Mouse (Mus musculus) midbrain, embryonic 10.5 days (tissue): ENCODE measurements around the gene Plb1. TPM values are rescaled to one million over a fixed set of nuclear protein-coding genes. Genes with fewer than 3 reads are reported as not detected.

Source experiments
- DNase-seq: peaks from one replicate; pipeline ENCODE4 v3.0.0-alpha.2; 2017; ENCODE audit warnings: low spot score
- H3K27ac ChIP-seq: fragments of 300-500 bp; sonication (generic); replicated peaks from 2 replicates; pipeline ENCODE4 v1.5.1; 2016; ENCODE audit warnings: mild to moderate bottlenecking
- H3K27me3 ChIP-seq: fragments of 300-500 bp; sonication (generic); 2 replicates; pipeline ENCODE4 v1.6.1; 2016; ENCODE audit warnings: low read depth, mild to moderate bottlenecking; ENCODE audit not compliant: poor library complexity, severe bottlenecking
- H3K36me3 ChIP-seq: fragments of 300-500 bp; sonication (generic); 2 replicates; pipeline ENCODE4 v1.6.1; 2016; ENCODE audit warnings: mild to moderate bottlenecking, moderate library complexity
- H3K4me1 ChIP-seq: fragments of 300-500 bp; sonication (generic); 2 replicates; pipeline ENCODE4 v1.6.1; 2016
- H3K4me3 ChIP-seq: fragments of 300-500 bp; sonication (generic); 2 replicates; pipeline ENCODE4 v1.5.1; 2016; ENCODE audit warnings: mild to moderate bottlenecking, moderate library complexity
- H3K9me3 ChIP-seq: fragments of 300-500 bp; sonication (generic); replicated peaks from 2 replicates; pipeline ENCODE4 v1.6.1; 2016; ENCODE audit warnings: mild to moderate bottlenecking
- WGBS: fragments of 180-500 bp; shearing (Covaris S2); methylation state at CpG from one replicate; pipeline ENCODE4 v1.1.7; 2016; 5-methylcytosine and 5-hydroxymethylcytosine counted together
- polyA plus RNA-seq: library from polyadenylated mRNA; unstranded; fragments of >200 nt; fragmentation: Nextera tagmentation; extraction: Ambion mirVana; gene quantifications from 2 replicates; pipeline ENCODE4 v1.2.1, GENCODE M21; 2016

The Plb1 gene
- polyA plus RNA-seq, 1 experiment from 2014 or later: 0.05 TPM

GRCm38 (mm10) chr5:32342711-32343285 lies 110.3 kb downstream of the Plb1 start:
- 75% methylated on average over 5 of the region's 5 CpGs for WGBS
- Histone ChIP-seq H3K4me3 (no peak overlapping the region), H3K36me3 (no peaks in the 10 kb centered on the region), H3K4me1 (peaks cover 14% of the 10 kb centered on the region), H3K9me3 (no peaks in the 10 kb centered on the region), H3K27me3 (no peaks in the 10 kb centered on the region), H3K27ac (no peak overlapping the region)
- DNase-seq: no peak

- H3K27ac ChIP-seq: peak overlapping the region; percentile 24
- 0 out of 2 replicates have a peak, but pooled peaks cover 1% of the 10 kb centered on the region for H3K27me3 ChIP-seq
- no peaks in the 10 kb centered on the region for H3K36me3 ChIP-seq
- peak; percentile 52 for DNase-seq
- WGBS: 54% methylated on average over 10 of the region's 10 CpGs
- no peak overlapping the region for H3K4me3 ChIP-seq
- H3K4me1 ChIP-seq: peaks cover 14% of the 10 kb centered on the region
- H3K9me3 ChIP-seq: no peaks in the 10 kb centered on the region
These were observed 113.8 kb downstream of the Plb1 start for GRCm38 (mm10) chr5:32346025-32346912.

DNA sequence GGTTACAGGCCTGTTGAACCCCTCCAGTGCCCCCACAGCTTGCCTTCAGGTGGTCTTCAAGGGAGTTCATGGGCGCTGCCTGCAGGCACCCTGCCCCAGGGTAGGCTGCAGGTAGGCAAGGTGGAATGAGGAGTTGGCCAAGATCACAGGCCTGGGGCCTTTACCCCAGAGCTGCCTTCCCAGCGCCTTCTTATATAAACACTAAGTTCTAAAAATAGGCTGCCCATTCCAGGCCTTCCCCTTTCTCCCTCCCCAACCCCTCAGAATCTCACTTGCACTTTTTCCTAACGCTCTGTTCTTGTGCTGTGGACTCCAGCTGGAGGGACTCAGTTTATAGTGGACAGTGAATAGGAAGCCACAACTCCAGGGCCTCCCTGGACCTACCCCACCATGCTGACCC lies 117.2 kb downstream of the Plb1 start:
- DNase-seq: no peak

DNA sequence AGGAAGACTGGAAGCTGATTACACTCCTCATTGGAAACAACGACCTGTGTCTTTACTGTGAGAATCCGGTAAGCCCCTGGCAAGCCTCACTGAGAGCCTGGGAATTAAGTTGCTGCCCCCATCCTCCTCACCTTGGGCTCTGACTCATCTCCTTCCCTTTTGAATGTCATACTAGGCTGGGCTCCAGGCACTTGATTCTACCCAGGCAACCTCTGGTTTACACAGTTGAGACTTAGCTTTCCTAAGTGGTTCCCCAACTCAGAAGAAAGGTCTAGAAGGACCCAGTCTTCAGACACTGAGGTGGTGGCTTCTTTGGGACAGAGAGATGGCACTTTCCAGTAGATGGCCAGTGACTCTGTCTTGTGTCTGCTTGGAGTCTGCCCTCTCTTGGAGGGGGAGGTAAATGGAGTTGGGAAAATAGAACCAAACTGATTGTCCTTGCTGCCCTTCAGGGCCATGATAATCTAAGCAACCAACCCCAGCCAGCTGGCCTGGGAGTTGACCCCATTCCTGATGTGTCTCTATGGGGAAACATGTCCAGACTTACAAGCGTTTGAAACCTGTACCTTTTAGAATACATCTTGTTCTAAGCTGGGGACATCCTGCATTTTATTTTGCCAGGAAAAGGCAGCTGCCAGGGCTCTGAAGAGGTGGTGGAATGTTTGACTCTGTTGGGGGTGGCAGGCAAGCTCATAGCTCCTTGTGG lies 118.2 kb downstream of the Plb1 start:
- DNase-seq: no peak
- Histone ChIP-seq H3K4me1 (peaks cover 18% of the 10 kb centered on the region), H3K27ac (no peak overlapping the region), H3K4me3 (no peak overlapping the region), H3K36me3 (no peaks in the 10 kb centered on the region), H3K9me3 (no peaks in the 10 kb centered on the region), H3K27me3 (peaks cover 24% of the 10 kb centered on the region)
- 78% methylated on average over 3 of the region's 3 CpGs for WGBS

More for the DNA sequence above, 117.2 kb downstream of the Plb1 start:
- no peaks in the 10 kb centered on the region for H3K36me3 ChIP-seq
- no peaks in the 10 kb centered on the region for H3K9me3 ChIP-seq
- no peak overlapping the region for H3K4me3 ChIP-seq
- WGBS: 82% methylated on average over 3 of the region's 3 CpGs
- H3K4me1 ChIP-seq: peaks cover 14% of the 10 kb centered on the region
- H3K27me3 ChIP-seq: peaks cover 24% of the 10 kb centered on the region
- H3K27ac ChIP-seq: no peak overlapping the region

GRCm38 (mm10) chr5:32351721-32352465 lies 119.4 kb downstream of the Plb1 start:
- H3K27ac ChIP-seq: no peak overlapping the region
- H3K27me3 ChIP-seq: peaks cover 30% of the 10 kb centered on the region
- DNase-seq: no peak
- H3K4me3 ChIP-seq: no peak overlapping the region
- H3K36me3 ChIP-seq: no peaks in the 10 kb centered on the region
- WGBS: 81% methylated on average over 4 of the region's 4 CpGs
- no peaks in the 10 kb centered on the region for H3K9me3 ChIP-seq
- peaks cover 8% of the 10 kb centered on the region for H3K4me1 ChIP-seq

DNA sequence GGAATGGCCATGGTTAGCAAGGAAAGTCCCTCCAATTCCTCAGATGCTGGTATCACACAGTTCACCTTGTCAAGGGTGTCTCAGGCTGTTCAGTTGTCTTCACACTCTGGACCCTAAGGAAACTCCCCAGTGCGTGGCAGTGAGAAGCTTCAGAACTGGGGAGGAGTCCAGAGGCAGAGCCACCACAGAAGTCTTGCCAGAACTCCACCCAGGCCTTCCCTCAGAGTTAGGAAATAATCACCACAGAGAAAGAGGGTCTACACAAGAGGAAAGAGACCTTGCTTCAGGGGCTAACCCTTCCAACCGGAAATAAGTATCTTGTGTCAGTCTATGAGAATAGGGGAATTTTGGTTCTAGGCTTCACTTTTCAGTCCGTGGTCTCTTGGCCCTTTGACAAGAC lies 120.3 kb downstream of the Plb1 start:
- H3K4me3 ChIP-seq: no peak overlapping the region
- 88% methylated on average over 3 of the region's 3 CpGs for WGBS
- no peaks in the 10 kb centered on the region for H3K9me3 ChIP-seq
- no peak overlapping the region for H3K27ac ChIP-seq
- no peaks in the 10 kb centered on the region for H3K36me3 ChIP-seq
- peaks cover 33% of the 10 kb centered on the region for H3K27me3 ChIP-seq
- DNase-seq: no peak
- H3K4me1 ChIP-seq: peaks cover 4% of the 10 kb centered on the region; the same call in 1 of the 2 replicates

DNA sequence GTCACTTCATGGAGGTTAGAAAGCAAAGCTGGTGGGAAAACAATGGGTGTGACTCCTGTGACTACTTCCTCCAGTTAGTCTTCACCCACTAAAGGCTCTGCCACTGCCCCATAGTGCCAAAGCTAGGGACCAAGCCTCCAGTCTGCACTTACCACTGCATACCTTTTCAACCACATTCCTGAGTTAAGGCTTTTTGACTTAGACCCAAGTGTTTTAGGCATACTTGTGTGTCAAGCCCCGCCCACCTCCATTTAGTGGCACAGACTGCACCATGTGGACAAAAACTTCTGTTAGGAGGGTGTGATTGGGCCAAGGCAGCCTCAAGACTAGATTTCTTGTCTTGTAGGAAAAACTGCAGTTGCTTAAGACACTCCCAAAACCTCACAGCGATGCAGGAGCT lies 120.8 kb downstream of the Plb1 start:
- no peaks in the 10 kb centered on the region for H3K9me3 ChIP-seq
- peaks cover 38% of the 10 kb centered on the region for H3K27me3 ChIP-seq
- no peak overlapping the region for H3K27ac ChIP-seq
- peaks cover 4% of the 10 kb centered on the region; the same call in 1 of the 2 replicates for H3K4me1 ChIP-seq
- no peak for DNase-seq
- WGBS: 73% methylated on average over 2 of the region's 2 CpGs
- H3K36me3 ChIP-seq: no peaks in the 10 kb centered on the region
- H3K4me3 ChIP-seq: no peak overlapping the region

DNA sequence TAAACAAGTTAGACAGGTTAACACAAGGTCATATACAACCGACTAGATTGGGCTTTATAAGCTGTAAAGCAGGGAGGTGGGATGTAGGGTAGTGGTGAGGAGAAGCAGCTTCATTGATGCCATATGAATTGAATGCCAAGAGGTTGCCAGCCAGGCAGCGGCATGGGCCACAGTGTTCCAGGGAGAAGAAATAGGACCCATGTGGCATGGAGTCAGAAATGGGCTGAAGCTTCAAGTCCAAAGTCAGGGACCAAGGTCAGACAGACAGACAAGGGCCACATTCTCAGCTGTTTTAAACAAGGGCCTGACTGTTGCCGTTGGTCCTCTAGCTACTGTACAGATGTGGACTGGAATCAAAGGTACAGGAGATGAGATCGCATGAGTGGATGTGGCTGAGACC lies 128.0 kb downstream of the Plb1 start:
- Histone ChIP-seq H3K9me3 (no peaks in the 10 kb centered on the region), H3K27me3 (peaks cover 75% of the 10 kb centered on the region), H3K4me1 (0 out of 2 replicates have a peak, but pooled peaks cover 5% of the 10 kb centered on the region), H3K27ac (no peak overlapping the region), H3K36me3 (no peaks in the 10 kb centered on the region), H3K4me3 (no peak overlapping the region)
- DNase-seq: no peak
- 91% methylated on average over 4 of the region's 4 CpGs for WGBS

DNA sequence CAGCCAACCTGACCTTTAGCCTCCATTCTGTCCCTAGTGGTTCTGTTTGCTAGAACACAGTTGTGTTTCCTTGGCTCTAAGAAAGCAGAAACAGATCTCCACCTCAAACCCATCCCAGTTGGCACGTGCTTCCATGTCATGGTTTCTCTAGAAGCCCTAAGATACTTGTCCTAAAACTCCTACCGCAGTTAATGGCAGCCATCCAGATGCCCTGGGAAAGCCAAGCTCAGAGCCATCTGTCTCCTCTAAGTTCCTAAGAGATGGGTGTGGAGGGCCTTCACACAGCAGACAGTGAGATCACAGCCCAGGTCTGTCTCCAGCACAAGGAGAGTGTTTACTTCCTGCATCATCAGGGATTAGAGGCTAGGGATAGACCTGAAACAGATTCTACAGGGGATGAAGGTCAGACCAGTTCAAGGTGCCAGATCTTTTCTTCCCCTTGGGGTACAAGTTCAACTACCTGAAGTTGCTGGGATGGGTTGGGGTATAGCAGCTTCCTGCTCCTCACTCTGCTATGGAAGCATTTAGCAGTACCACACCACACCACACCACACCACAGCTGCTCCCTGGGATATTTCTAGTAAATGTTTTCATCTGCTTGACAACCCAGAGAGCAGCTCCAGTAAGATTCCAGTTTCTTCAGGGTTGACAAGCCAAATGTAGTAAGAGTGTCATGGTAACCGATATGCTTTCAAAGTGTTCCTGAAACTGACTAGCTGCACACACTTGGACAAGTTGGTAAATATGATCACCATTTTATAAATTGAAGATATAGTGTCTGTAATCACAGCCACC lies 129.1 kb downstream of the Plb1 start:
- Histone ChIP-seq H3K27me3 (peaks cover 83% of the 10 kb centered on the region), H3K9me3 (no peaks in the 10 kb centered on the region), H3K36me3 (no peaks in the 10 kb centered on the region), H3K27ac (no peak overlapping the region), H3K4me1 (0 out of 2 replicates have a peak, but pooled peaks cover 5% of the 10 kb centered on the region), H3K4me3 (no peak overlapping the region)
- no peak for DNase-seq
- 97% methylated on average over 3 of the region's 3 CpGs for WGBS

DNA sequence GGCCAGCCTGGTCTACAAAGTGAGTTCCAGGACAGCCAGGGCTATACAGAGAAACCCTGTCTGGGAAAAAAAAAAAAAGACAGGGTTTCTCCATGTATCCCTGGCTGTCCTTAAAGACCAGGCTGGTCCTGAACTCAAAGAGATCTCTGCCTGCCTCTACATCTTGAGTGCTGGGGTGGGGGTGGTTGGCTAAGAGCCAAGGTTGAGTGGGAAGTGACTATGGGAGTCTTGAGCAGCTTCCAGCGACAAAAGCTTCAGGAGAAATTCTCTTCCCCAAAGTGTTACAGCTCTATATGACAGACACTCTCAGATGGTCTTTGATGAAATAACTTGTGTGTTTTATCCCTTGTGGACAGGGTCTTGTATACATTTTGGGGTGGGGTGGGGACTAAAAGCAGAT lies 136.9 kb downstream of the Plb1 start:
- Histone ChIP-seq H3K36me3 (no peaks in the 10 kb centered on the region), H3K27me3 (peaks cover 57% of the 10 kb centered on the region), H3K9me3 (no peaks in the 10 kb centered on the region), H3K27ac (no peak overlapping the region), H3K4me3 (no peak overlapping the region), H3K4me1 (0 out of 2 replicates have a peak, but pooled peaks cover 5% of the 10 kb centered on the region)
- DNase-seq: no peak
- 97% methylated on average over 1 of the region's 1 CpGs for WGBS

GRCm38 (mm10) chr5:32371239-32371638 lies 138.7 kb downstream of the Plb1 start:
- DNase-seq: no peak
- no peak overlapping the region for H3K27ac ChIP-seq
- H3K4me3 ChIP-seq: no peak overlapping the region
- H3K9me3 ChIP-seq: no peaks in the 10 kb centered on the region
- no peaks in the 10 kb centered on the region for H3K36me3 ChIP-seq
- H3K4me1 ChIP-seq: no peaks in the 10 kb centered on the region
- WGBS: 95% methylated on average over 5 of the region's 5 CpGs
- H3K27me3 ChIP-seq: peaks cover 46% of the 10 kb centered on the region
